ENCODE assay signal across 20 mouse cellular contexts in genomic region chr17:75081401-75081800, GRCm38 (mm10).
DNase-seq lines count a peak whose midpoint lies in the region; ATAC-seq and TF ChIP-seq lines count a peak whose summit lies in the region.
"Had no signal": no experiment of that assay in that cellular context is flagged by ENCODE, and none has a peak within 500 bp of the region (broad histone marks: within the 10 kb centered on the region; RNA-seq: fewer than 3 reads in every experiment).

No protein-coding gene starts in this region.

- no peak overlapping the region for H3K9ac ChIP-seq in kidney, embryonic 16.5 days (replicated peaks; ENCODE audit: low read length)
- no peak overlapping the region for H3K9ac ChIP-seq in liver, adult 2 months (ENCODE audit: low read depth, low read length)
- no peak overlapping the region for H3K9ac ChIP-seq in liver, postnatal 0 days (replicated peaks)
- H3K9ac ChIP-seq: embryonic facial prominence, embryonic 12.5 days; forebrain, embryonic 13.5 days; forebrain, embryonic 15.5 days had no signal

- peak; percentile 37 for DNase-seq in kidney, adult 2 months
- DNase-seq in liver, adult 2 months (ENCODE audit: extremely low read depth, low read depth, low spot score) = peak; percentile 51
- no peak for DNase-seq in liver, postnatal 0 days
- DNase-seq in large intestine, adult 2 months (ENCODE audit: low read depth, low spot score) = peak; percentile 46
- no peak for DNase-seq in right cerebral cortex, adult 2 months (ENCODE audit: low spot score in 2 of 2)
- DNase-seq: adrenal gland, adult 8-10 months; adrenal gland, postnatal 14 days; adrenal gland, postnatal 36 days; cerebellum, adult 11-12 months; cerebellum, adult 2 months; cerebellum, adult 9-10 months; cerebellum, postnatal 10 days; cerebellum, postnatal 25 days had no signal

- H3K4me2 ChIP-seq in kidney, embryonic 16.5 days (replicated peaks; ENCODE audit: low read depth, low read length) = no peak overlapping the region
- no peak overlapping the region for H3K4me2 ChIP-seq in liver, postnatal 0 days (ENCODE audit: low read depth, low read length)
- H3K4me2 ChIP-seq: embryonic facial prominence, embryonic 12.5 days; forebrain, embryonic 13.5 days; forebrain, embryonic 15.5 days had no signal

- no peaks in the 10 kb centered on the region for H3K36me3 ChIP-seq in kidney, adult 2 months (ENCODE audit: control insufficient read depth, insufficient read depth, low read length)
- no peaks in the 10 kb centered on the region for H3K36me3 ChIP-seq in kidney, embryonic 16.5 days (ENCODE audit: insufficient read depth, low read length)
- no peaks in the 10 kb centered on the region for H3K36me3 ChIP-seq in liver, adult 2 months (ENCODE audit: control insufficient read depth, insufficient read depth, low read length)
- H3K36me3 ChIP-seq in liver, postnatal 0 days (replicated peaks; ENCODE audit: insufficient read depth, low read length) = no peaks in the 10 kb centered on the region
- H3K36me3 ChIP-seq: embryonic facial prominence, embryonic 10.5 days; embryonic facial prominence, embryonic 12.5 days; forebrain, embryonic 15.5 days had no signal

- H3K27me3 ChIP-seq in kidney, adult 2 months (replicated peaks; ENCODE audit: control insufficient read depth, insufficient read depth, low read length) = no peaks in the 10 kb centered on the region
- H3K27me3 ChIP-seq in kidney, embryonic 16.5 days (ENCODE audit: insufficient read depth, low read length) = no peaks in the 10 kb centered on the region
- no peaks in the 10 kb centered on the region for H3K27me3 ChIP-seq in liver, adult 2 months (ENCODE audit: control insufficient read depth, insufficient read depth, low read length)
- H3K27me3 ChIP-seq in liver, postnatal 0 days (ENCODE audit: insufficient read depth, low read length) = no peaks in the 10 kb centered on the region
- H3K27me3 ChIP-seq: embryonic facial prominence, embryonic 12.5 days; forebrain, embryonic 13.5 days; forebrain, embryonic 15.5 days; Patski had no signal

- no peak overlapping the region for H3K27ac ChIP-seq in kidney, adult 2 months (ENCODE audit: insufficient read depth, low read depth, low read length)
- no peak overlapping the region for H3K27ac ChIP-seq in kidney, embryonic 16.5 days (ENCODE audit: low read length)
- no peak overlapping the region for H3K27ac ChIP-seq in liver, adult 2 months (replicated peaks; ENCODE audit: insufficient read depth, low read depth, low read length)
- H3K27ac ChIP-seq in liver, postnatal 0 days (ENCODE audit: low read depth) = no peak overlapping the region
- H3K27ac ChIP-seq: embryonic facial prominence, embryonic 10.5 days; embryonic facial prominence, embryonic 12.5 days; forebrain, embryonic 13.5 days had no signal

- TF ChIP-seq POLR2A in kidney, adult 2 months (IDR thresholded peaks at IDR 0.05; ENCODE audit: low read depth, low read length) = no peak
- no peak for TF ChIP-seq POLR2A in liver, adult 2 months (IDR thresholded peaks at IDR 0.05; ENCODE audit: extremely low read depth, insufficient read depth, low read length)

- no peak for TF ChIP-seq CTCF in kidney, adult 2 months (conservative IDR thresholded peaks at IDR 0.05; ENCODE audit: insufficient read depth, insufficient read length, low read depth, low read length)
- TF ChIP-seq CTCF in liver, adult 2 months (IDR thresholded peaks at IDR 0.05; ENCODE audit: low read depth, low read length) = no peak
- TF ChIP-seq CTCF in liver, postnatal 0 days (IDR thresholded peaks at IDR 0.05; ENCODE audit: low read depth) = no peak

- WGBS in kidney, adult 2 months = 32% methylated on average over 2 of the region's 2 CpGs
- 39% methylated on average over 2 of the region's 2 CpGs for WGBS in kidney, embryonic 16.5 days
- WGBS in liver, adult 2 months = 42% methylated on average over 2 of the region's 2 CpGs
- WGBS in liver, postnatal 0 days (ENCODE audit: insufficient replicate concordance) = 71% methylated on average over 2 of the region's 2 CpGs
- 28% methylated on average over 2 of the region's 2 CpGs for WGBS in large intestine, adult 2 months

- H3K9me3 ChIP-seq in kidney, embryonic 16.5 days (ENCODE audit: low read length) = no peaks in the 10 kb centered on the region; the same call in 1 of the 2 replicates
- H3K9me3 ChIP-seq in liver, postnatal 0 days (ENCODE audit: low read length) = peaks cover 5% of the 10 kb centered on the region; the same call in 1 of the 2 replicates
- H3K9me3 ChIP-seq: embryonic facial prominence, embryonic 12.5 days; forebrain, embryonic 13.5 days; forebrain, embryonic 15.5 days had no signal

- H3K79me2 ChIP-seq in liver, adult 2 months (ENCODE audit: control insufficient read depth, insufficient read depth, low read length) = no peaks in the 10 kb centered on the region

- no peak overlapping the region for H3K4me3 ChIP-seq in kidney, adult 2 months (ENCODE audit: insufficient read depth, low read depth, low read length)
- H3K4me3 ChIP-seq in kidney, embryonic 16.5 days (ENCODE audit: low read length) = no peak overlapping the region
- no peak overlapping the region for H3K4me3 ChIP-seq in liver, adult 2 months (ENCODE audit: insufficient read depth, low read depth, low read length)
- no peak overlapping the region for H3K4me3 ChIP-seq in liver, postnatal 0 days (ENCODE audit: low read depth, low read length)
- H3K4me3 ChIP-seq: embryonic facial prominence, embryonic 10.5 days; embryonic facial prominence, embryonic 12.5 days; forebrain, embryonic 13.5 days; forebrain, embryonic 15.5 days had no signal

- no peaks in the 10 kb centered on the region for H3K4me1 ChIP-seq in kidney, adult 2 months (ENCODE audit: control insufficient read depth, insufficient read depth, low read length)
- no peaks in the 10 kb centered on the region for H3K4me1 ChIP-seq in kidney, embryonic 16.5 days (ENCODE audit: insufficient read depth, low read length)
- no peaks in the 10 kb centered on the region for H3K4me1 ChIP-seq in liver, adult 2 months (ENCODE audit: control insufficient read depth, insufficient read depth, low read length)
- H3K4me1 ChIP-seq in liver, postnatal 0 days (ENCODE audit: insufficient read depth) = no peaks in the 10 kb centered on the region
- H3K4me1 ChIP-seq: embryonic facial prominence, embryonic 12.5 days had no signal

- no peak for TF ChIP-seq EP300 in liver, postnatal 0 days (IDR thresholded peaks at IDR 0.05; ENCODE audit: low read depth)

- ATAC-seq in kidney, embryonic 16.5 days (ENCODE audit: low FRiP score, low TSS enrichment) = no peak
- no peak for ATAC-seq in liver, postnatal 0 days
- ATAC-seq: activated CD4-positive, CD25-positive, alpha-beta regulatory T cell, adult 4 months; forebrain, embryonic 15.5 days; Patski had no signal

Comparison
In these comparisons a context has a peak if more than half of its experiments do, and no peak if none do; other contexts are left out.
1. DNase-seq: peak in kidney, adult 2 months (single experiment), liver, adult 2 months (single experiment) and large intestine, adult 2 months (single experiment); none in liver, postnatal 0 days (single experiment) and right cerebral cortex, adult 2 months (0 of 2).